Mouse (Mus musculus) layer of hippocampus, adult 2 months (tissue): ENCODE measurements around the gene Ccdc27. TPM values are rescaled to one million over a fixed set of nuclear protein-coding genes. Genes with fewer than 3 reads are reported as not detected.

Experiments used
- DNase-seq, 2 experiments: peaks; one replicate each; pipeline ENCODE4 v3.0.0; 2022; ENCODE audit warnings: low spot score in 2 of 2
- H3K27ac ChIP-seq: fragments of 200-600 bp; 2 replicates; pipeline ENCODE4 v1.8.1; 2022
- H3K4me3 ChIP-seq: fragments of 200-600 bp; 2 replicates; pipeline ENCODE4 v1.8.1; 2022; ENCODE audit warnings: mild to moderate bottlenecking
- CTCF ChIP-seq: fragments of 200-600 bp; conservative IDR thresholded peaks from 2 replicates; pipeline ENCODE4 v1.8.1; 2022; ENCODE audit warnings: antibody characterized with exemption, mild to moderate bottlenecking, moderate library complexity
- total RNA-seq, 2 experiments: library from RNA; stranded (reverse); gene quantifications; 2 replicates each; pipeline ENCODE4 v1.2.3; 2021

Gene Ccdc27
- total RNA-seq, 2 experiments from 2014 or later, result 1.2 to 1.4 TPM

GRCm38 (mm10) chr4:154056046-154056445 is 13.6 kb upstream of the Ccdc27 start:
- Histone ChIP-seq H3K27ac (no peak overlapping the region), H3K4me3 (no peak overlapping the region)
- TF ChIP-seq CTCF, result no peak
- DNase-seq, result no peak

GRCm38 (mm10) chr4:154055482-154055881 is 13.0 kb upstream of the Ccdc27 start:
- no peak for DNase-seq
- Histone ChIP-seq H3K4me3 (no peak overlapping the region), H3K27ac (no peak overlapping the region)
- TF ChIP-seq CTCF, result no peak

DNA sequence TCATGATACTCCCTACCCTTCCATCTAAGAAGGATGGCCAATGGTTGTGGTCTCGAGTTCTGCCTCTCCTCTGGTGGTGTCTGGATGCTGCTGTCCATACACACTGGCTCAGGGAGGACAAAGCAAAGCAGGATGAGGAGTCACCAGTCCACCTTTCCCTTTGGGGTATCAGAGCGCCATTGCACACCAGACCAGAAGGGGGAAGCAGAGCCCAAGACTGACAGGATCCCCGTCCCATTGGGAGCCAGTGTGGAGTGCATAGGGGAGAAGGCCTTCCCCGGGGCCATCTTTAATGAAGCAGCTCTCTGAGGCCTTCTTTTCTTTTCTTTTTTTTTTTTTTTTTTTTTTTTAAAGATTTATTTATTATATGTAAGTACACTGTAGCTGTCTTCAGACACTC is 10.6 kb upstream of the Ccdc27 start:
- TF ChIP-seq CTCF, result peak; percentile 53

DNA sequence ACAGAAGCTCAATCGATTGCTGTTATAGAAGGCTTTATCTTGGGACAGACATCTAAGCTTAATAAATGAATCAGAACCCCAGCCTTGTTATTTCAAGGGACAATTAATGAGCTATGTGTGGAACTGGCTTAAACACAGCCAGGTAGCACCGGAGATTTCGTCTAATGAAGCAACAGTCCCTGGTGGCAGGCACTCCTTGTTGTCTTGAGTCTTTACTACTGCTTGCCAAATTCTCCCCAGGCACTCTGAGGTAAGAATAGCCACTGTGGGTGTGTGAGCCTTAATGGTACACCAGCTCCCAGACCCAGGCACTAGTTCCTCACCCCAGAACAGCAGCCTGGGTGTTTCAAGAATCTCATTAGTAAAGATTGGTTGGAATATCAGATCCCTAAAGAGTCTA is 8.9 kb upstream of the Ccdc27 start:
- DNase-seq, result no peak
- no peak for TF ChIP-seq CTCF
- H3K4me3 ChIP-seq, result no peak overlapping the region

More for the DNA sequence above, 10.6 kb upstream of the Ccdc27 start:
- Histone ChIP-seq H3K27ac (no peak overlapping the region), H3K4me3 (no peak overlapping the region)
- no peak for DNase-seq

GRCm38 (mm10) chr4:154045837-154046236 is 3.4 kb upstream of the Ccdc27 start:
- TF ChIP-seq CTCF, result peak; percentile 58
- Histone ChIP-seq H3K27ac (no peak overlapping the region), H3K4me3 (no peak overlapping the region)
- no peak for DNase-seq

More for the DNA sequence above, 8.9 kb upstream of the Ccdc27 start:
- no peak overlapping the region for H3K27ac ChIP-seq

DNA sequence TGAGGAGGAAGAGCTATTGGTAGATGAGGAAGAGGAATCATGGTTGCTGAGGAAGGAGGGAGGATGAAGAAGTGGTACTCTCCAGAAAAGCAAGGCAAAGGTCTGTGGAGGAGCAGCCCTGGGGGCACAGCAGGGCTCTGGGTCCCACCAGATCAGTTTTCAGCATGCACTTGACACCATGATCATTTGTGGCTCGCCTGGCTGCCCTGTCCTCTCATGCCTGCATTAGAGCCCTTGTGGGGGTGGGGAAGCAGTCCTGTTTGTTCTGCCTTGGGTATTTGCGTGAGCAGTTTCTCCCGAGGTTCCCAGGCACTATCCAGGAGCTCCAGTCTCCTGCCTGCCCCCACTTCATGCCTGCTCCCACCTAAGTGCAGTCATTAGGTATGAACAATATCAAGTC is 5.4 kb downstream of the Ccdc27 start:
- Histone ChIP-seq H3K27ac (no peak overlapping the region), H3K4me3 (no peak overlapping the region)
- DNase-seq, result no peak
- TF ChIP-seq CTCF, result no peak

DNA sequence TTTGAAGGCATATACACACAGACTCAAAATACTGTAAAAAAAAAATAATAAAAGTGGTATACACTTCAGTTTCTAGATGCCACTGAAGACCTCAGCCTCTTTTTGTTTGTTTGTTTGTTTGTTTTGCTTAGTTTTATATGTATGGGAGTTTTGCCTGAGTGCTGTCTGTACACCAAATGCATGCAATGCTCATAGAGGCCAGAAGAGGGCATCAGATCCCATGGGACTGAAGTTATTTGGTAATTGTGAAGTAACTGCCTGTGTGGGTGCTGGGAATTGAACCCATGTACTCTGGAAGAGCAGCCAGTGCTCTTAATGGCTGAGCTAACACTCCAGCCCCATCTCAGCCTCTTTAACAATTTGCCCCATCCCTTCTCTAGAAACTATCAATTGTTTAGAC is 13.8 kb downstream of the Ccdc27 start:
- H3K4me3 ChIP-seq, result no peak overlapping the region
- no peak for DNase-seq
- peak; percentile 69 for TF ChIP-seq CTCF
- H3K27ac ChIP-seq, result no peak overlapping the region

- DNase-seq, result no peak
- Histone ChIP-seq H3K4me3 (no peak overlapping the region), H3K27ac (no peak overlapping the region)
- no peak for TF ChIP-seq CTCF
These were observed 14.4 kb downstream of the Ccdc27 start for GRCm38 (mm10) chr4:154028066-154028465.

DNA sequence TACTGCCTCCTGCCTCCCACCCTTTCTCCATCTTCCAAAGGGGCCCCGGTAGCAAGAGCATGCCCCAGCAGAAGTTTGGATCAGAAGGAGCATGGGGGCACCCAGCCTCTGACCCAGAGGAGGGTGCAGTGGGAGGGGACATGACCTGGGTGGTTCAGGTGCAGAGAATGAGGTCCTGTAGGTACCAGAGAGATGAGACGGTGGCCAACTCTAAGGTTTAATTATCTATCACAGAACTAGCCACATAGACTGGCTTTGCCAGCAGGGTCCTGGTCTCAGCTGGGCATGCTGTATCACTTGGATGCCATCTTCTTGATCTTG is 16.1 kb downstream of the Ccdc27 start:
- H3K27ac ChIP-seq, result peak overlapping the region; percentile 89; the same call in 1 of the 2 replicates
- TF ChIP-seq CTCF, result no peak
- DNase-seq, result no peak
- H3K4me3 ChIP-seq, result peak overlapping the region; percentile 47; the same call in 1 of the 2 replicates

- H3K4me3 ChIP-seq, result peak within 1 kb of the TSS; percentile 47
- DNase-seq, result peak; percentile 57 to 64
- TF ChIP-seq CTCF, result peak; percentile 80
- peak within 1 kb of the TSS; percentile 89 for H3K27ac ChIP-seq
These were observed 16.6 kb downstream of the Ccdc27 start, which contains the start of gene Smim1 for GRCm38 (mm10) chr4:154025641-154026440. Gene Smim1, minus strand, starts transcription at chr4:154026230.

GRCm38 (mm10) chr4:154024729-154025521 is 17.6 kb downstream of the Ccdc27 start:
- H3K4me3 ChIP-seq, result peak overlapping the region; percentile 47
- TF ChIP-seq CTCF, result no peak
- no peak for DNase-seq
- peak overlapping the region; percentile 89 for H3K27ac ChIP-seq

GRCm38 (mm10) chr4:154023754-154024601 is 18.5 kb downstream of the Ccdc27 start:
- TF ChIP-seq CTCF, result no peak
- DNase-seq, result peak in 1 of 2 experiments; percentile 25
- Histone ChIP-seq H3K4me3 (no peak overlapping the region; the same call in 1 of the 2 replicates), H3K27ac (peak overlapping the region; percentile 89)
